Mouse (Mus musculus) kidney, adult 8-10 months (tissue): ENCODE results near the gene Ctla4.
A peak's percentile ranks its signal among the peaks of the same experiment; 100 is the strongest.

Experiments used
- DNase-seq, 2 experiments: peaks; one replicate each; pipeline ENCODE4 v3.0.0; 2022

Ctla4 gene

DNA sequence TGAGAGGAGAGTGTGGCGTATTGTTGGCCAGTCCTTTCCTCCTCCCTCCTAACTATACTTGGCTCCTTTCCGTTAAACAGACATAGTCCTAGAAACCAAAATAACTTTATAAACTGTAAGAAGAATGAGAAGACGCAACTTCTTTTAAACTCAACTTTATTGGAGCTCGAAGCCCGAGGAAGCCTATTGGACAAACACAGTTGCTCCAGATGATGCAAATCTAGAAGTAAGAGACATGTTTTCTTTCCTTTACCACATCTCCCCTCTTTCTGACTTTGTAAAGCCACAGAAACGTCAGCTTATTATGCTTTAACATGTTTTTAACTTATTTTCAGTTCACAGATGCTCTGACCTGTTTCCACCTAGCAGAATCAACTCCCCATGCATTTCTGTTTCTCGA is at the start of gene Ctla4:
Gene Ctla4 (plus strand): TSS at position 20 of the 400 bp plus-strand sequence.
- DNase-seq = no peak

- DNase-seq = no peak
Observed at GRCm38 (mm10) chr1:60839161-60839560, 47.6 kb upstream of the Ctla4 start.

GRCm38 (mm10) chr1:60845318-60846060 is 41.3 kb upstream of the Ctla4 start:
- no peak for DNase-seq

DNA sequence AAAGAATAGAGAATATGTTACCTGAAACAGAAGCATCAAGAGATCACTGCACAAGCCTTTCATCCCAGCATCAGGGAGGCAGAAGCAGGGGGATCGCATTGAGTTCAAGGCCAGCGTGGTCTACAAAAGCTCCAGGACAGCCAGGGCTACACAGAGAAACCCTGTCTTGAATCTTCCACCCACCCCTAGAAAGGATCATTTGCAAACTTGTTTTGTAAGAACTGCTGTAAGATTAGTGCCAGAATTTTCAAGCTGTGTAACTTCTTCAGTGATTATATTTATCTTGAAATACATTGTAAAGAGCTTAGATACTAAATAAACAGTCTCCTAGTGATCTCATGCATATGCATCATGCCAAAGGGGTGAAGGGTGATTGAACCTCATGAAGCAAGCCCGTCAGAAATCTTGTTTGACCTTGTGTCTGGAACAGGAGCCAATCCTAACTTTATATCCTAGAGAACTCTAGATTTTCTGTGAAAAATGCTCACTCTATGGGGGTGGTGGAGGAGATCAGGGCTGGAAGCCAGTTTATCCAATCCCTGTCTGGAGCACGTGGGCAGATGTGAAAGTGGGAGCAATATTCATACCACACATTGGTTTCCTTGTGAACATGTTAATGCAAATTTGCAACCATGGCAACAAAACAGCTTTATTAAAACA is 40.1 kb upstream of the Ctla4 start:
- no peak for DNase-seq

DNA sequence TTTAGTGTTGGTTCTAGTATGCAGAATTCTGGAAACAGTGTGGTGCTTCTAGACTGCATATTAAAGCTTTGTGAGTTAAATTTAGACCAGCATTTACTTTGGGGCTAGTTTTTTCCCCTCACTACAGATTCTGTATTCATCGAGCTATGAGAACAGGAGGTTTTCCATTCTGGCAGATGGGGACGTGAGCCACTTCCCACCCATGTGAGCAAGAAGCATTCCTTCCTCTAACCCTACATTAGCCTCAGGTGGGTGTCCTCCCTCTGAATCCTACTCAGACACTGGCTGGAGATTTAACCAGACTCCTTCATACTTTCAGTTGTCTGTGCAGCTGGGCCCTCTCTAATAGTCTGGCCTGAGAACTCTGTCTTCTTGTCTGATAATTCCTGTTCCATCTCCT is 37.7 kb upstream of the Ctla4 start:
- no peak for DNase-seq

DNA sequence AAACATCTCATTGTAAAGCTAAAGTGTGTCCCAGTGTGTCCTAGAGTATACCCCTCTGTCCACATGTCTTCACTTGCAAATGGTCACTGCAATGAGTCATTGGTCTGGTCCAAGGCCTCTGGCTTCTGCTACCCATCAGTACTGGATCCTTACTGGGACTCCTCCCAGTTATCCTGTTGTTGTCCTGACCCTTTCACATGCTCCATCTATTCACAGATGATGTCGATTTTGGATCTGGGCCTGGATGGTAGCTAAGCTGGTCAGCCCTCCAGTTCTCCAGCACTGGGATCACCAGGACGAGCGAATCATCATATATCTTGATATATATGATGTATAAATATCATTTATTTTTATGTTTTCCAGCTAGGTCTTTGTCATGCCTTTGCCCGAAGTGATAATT is 37.0 kb upstream of the Ctla4 start:
- DNase-seq = no peak

DNA sequence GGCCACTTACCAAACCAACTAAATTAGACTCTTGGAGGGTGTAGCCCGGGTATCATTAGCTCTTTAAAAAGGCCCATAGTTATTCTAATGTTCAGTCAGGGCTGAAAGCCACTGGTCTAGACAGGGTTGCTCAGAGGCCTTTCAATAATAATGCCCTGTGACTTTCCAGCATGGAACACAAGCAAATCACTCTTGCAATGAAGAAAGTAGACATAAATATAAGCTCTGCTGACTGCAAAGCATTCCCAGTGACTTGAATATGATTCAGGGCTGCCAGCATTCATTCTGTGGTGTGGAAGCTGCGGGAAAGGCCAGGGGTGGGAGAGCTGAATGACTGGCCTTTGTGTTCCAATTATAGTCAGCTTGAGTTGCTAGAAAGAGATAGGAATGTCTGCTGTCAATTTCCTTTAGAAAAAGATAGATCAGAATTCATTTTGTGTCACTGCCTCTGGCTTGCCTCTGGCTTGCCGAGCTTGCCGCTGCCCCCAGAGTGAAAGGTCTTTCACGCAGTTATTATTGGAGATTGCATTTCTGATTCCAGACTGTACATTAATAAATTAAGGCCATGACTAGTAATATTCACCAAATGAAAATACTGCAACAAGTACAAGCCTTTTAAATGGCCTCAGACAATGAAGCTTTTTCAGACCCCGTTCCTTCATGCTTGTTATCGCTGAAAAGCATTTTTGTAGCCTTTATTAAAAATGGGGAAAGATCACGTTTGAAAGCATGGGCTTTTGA is 35.6 kb upstream of the Ctla4 start:
- no peak for DNase-seq

DNA sequence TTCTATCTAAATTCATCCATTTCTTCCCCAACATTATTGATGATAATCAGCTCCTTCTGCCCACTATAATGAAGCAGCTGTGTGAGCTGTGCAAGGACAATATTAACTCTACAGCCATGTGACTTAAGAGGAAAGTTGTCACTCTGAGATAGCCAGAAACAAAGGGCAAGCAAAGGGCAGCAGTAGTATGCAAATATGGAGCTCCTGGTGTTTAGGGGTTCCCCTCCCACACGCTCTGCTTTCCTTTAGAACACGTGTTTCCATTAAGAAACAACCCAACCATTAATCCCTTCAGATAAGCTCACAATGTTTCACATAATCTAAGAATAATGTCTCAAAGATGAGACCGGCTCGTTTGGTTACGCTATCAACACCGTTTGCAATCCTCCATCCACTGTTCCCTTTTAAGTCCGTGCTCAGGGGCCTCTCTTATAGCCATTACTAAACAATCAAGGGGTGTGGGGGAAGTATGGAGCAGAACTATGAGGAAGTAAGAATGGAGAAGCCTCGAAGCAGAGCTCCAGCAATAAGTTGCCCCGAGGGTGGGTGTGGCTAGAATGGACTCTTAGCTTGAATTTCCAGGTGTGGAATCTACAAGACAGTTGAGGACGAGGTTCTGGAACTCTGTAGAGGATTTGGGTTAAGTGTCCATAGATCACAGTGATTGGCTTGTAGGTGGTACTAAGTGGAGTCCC is 34.6 kb upstream of the Ctla4 start:
- DNase-seq = no peak

GRCm38 (mm10) chr1:60852770-60853147 is 34.0 kb upstream of the Ctla4 start:
- DNase-seq = no peak

DNA sequence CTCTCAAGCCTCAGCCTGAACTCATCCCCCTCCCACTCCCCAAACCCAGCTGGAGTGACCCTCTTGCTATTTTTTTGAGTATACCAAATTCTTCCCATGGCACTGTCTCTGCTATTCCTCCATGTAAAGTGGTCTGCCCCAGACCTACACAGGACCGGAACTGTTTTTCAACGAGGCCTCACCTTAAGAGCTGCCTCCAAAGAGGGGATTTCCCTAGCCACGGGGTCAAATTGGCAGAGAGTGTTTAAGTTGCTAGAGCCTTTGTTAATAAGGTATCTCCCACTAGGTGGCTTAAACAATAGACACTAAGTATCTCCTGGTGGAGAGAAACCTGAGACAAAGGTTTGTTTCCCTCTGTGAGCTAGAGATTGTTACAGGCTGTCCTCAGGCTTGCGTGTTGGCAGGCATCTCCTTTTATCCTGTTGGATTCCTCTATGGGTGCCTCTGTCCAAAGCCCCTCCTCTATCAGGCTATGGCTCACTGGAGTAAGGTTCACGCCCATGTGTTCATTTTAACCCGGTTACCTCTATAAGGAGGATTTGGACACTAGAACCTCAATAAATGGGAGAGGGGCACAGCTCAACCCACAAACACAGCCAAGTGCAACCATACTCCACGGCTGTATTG is 33.4 kb upstream of the Ctla4 start:
- DNase-seq = no peak

GRCm38 (mm10) chr1:60853991-60854390 is 32.8 kb upstream of the Ctla4 start:
- DNase-seq = no peak

DNA sequence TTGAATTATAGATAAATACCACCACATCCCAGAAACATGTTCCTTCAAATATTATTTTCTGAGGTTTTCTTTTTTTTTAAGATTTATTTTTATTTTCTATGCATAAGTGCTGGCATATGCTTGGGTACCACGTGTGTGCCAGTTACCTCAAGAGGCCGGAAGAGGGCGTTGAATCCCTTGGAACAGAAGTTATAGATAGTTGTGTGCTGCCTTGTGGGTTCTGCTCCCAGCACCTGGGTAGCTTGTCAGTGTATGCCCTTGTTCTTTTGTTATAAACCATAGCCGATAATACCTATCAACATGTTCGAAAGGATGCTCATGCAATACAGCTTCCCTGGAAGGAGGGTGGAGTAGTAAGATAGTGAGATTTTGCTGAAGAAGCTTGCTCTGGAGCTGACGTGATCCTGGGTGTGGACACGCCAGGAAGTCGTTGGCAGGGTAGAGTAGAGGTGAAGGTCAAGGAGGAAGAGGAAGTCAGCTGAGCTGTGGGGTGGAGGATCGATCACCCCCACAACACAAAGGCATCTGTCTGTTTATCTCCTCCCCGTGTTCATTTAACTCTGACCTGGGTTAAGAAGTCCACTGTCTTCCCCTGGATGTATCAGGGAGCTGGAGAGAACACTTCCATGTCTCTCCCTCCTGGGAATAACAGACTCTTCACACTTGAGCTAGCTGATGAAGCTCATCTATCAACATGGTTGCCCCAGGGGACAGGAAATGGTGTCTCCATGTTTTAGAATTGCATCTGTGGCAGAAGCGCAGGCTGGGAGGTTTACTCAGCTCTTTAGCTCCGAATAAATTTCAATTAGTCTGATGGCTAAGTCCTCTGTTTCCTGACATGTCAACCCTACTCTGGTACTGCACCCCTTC is 29.2 kb upstream of the Ctla4 start:
- no peak for DNase-seq

DNA sequence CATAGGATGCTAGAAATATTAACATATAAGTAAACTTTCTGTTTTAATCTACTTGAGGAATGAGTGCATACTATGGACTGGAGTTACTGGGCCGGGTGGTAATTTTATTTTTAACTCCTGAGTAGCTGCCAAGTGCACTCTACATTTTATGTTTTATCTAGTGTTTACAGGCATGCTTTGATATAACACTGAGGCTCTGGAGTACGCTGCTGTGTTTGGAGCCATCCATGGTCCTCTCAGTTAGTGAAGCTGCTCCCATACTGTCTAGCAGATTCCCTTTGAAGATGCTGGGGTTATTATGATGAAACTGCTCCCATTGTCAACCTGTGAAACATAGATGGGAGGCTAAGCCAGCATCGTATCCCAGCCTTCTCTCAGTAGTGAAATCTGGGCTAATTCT is 27.6 kb upstream of the Ctla4 start:
- no peak for DNase-seq

DNA sequence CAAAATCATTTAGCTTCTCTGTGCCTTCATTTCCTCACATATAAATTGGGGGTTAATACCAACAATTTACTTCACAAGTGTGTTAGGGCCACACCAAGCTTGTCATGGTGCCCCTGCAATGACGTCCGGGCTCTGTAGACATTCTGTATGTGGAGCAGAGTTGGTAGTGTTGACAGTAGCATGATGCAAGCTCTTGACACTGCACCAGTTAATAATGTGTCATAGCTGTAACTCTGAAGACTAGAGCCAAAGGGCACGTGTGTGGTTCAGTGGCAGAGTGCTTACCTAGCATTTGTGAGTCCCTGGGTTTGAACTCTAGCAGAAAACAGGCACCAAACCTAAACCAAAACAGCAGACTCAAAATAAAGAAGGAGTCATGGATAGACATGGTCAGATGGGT is 27.0 kb upstream of the Ctla4 start:
- no peak for DNase-seq

GRCm38 (mm10) chr1:60860357-60860946 is 26.3 kb upstream of the Ctla4 start:
- DNase-seq = peak in 1 of 2 experiments; percentile 5

GRCm38 (mm10) chr1:60860955-60861354 is 25.8 kb upstream of the Ctla4 start:
- DNase-seq = no peak

DNA sequence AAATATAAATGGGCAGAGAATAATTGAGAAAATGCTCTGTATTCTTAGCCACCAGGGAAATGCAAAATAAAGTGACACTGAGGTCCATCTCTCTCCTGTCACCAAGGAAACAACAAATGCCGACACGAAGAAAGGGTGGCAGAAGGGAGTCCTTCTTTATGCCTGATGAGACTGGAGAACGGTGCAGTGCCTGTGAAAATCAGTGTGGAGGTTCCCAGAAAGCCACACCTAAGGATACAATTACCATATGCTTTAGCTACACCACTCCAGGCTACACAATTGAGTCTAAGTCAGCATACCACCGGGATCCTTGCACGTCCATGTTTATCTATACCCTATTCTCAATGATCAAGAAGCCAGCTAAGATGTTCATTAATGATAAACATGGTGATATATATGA is 25.4 kb upstream of the Ctla4 start:
- no peak for DNase-seq

DNA sequence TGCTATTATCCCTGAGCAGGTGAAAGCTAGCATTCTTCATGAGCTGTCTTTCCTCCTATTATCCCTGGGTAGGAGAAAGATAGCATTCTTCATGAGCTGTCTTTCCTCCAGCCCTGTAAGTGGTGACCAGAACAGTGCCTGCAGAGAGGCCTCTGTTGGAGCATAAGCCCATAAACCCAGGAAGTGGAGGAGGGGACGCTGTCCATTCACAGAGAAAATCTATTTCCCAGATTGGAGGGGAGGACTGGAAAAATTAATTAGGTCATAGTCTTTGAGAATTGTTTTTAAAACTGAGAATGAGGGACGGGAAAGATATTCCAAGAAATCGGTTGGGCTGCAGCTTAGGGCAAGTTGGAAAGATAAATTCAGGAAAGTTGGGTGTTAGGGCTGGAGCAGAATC is 24.3 kb upstream of the Ctla4 start:
- no peak for DNase-seq

- peak; percentile 7 to 11 for DNase-seq
Observed at GRCm38 (mm10) chr1:60862951-60863461, 23.8 kb upstream of the Ctla4 start.

DNA sequence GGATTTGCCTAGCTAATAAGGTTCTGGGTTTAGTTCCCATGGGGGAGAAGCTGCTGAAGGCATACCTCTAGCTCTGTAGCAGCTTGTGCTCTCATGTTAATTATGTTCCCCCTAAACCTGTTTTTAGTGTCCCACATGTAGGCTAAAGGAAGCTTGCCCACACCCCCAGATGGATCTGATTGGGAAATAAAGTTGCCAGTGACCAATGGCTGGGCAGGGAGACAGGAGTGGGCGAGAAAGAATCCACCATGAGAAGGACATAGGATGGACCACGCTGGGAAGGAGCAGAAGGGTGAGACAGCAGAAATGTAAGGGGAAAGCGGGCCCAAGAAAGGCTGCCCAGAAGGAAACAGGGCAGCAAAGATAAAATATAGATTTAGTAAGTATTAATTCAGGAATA is 23.1 kb upstream of the Ctla4 start:
- no peak for DNase-seq

DNA sequence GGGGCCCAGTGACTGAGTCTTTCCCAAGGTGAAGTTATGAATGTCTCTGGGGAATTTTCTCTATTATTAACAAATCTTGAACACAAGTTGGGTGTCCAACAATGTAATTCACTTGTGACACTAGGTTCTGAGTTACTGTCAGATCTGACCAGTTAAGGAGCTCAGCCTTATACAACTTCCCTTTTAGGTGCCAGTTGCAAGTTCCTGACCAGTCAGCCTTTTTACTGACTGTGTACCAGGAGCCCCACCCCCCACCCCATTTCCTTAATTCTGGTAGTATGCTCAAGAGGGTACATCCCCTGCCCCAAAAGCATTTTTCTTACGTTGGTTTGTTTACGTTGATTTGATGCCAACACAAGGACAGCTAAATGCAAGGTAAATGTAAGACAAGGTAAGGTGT is 21.6 kb upstream of the Ctla4 start:
- DNase-seq = no peak
